Mouse (Mus musculus): ENCODE measurements at regions not wholly inside any gene's neighbourhood (a gene's known extent, or its start where the extent isn't known, plus 50 kb on each side); places are given as distances from the start of the nearest gene placed in this dataset.

DNA sequence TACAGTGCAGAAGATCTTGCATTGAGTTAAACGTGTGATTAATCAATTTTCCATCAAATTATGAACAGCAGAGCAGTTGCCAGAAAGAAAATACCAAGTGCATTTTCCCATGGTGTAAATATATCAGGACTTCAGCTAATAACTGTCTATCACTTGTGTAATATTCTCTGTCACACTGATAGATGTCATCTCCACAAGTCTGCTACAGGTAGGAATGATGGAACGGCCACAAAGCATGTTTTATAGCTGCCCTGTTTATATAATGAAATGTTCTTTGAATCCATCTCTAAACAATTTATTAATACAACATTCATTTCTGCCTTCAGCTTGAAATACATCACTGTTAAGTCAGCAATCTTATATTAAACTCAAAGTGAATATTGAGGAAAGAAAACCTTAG lies 272.9 kb upstream of the Zic4 start:
- Histone ChIP-seq H3K4me1 (ENCODE audit: control insufficient read depth, insufficient read depth, low read length) (no peaks in the 10 kb centered on the region), H3K79me2 (ENCODE audit: control insufficient read depth, insufficient read depth, low read length) (no peaks in the 10 kb centered on the region), H3K27ac (replicated peaks; ENCODE audit: insufficient read depth, low read depth, low read length) (no peak overlapping the region), H3K4me3 (ENCODE audit: insufficient read depth, low read depth, low read length) (no peak overlapping the region), H3K9ac (ENCODE audit: low read depth, low read length) (no peak overlapping the region), H3K36me3 (ENCODE audit: control insufficient read depth, insufficient read depth, low read length) (no peaks in the 10 kb centered on the region), H3K27me3 (ENCODE audit: control insufficient read depth, insufficient read depth, low read length) (no peaks in the 10 kb centered on the region)
- TF ChIP-seq POLR2A (IDR thresholded peaks at IDR 0.05; ENCODE audit: extremely low read depth, insufficient read depth, low read length): no peak
- no peak for TF ChIP-seq CTCF (IDR thresholded peaks at IDR 0.05; ENCODE audit: low read depth, low read length)
- WGBS: 38% methylated on average over 2 of the region's 2 CpGs
- no peak for DNase-seq (ENCODE audit: extremely low read depth, low read depth, low spot score)

GRCm38 (mm10) chr9:91091421-91092050 lies 270.7 kb upstream of the Zic4 start:
- H3K27ac ChIP-seq (replicated peaks; ENCODE audit: insufficient read depth, low read depth, low read length): no peak overlapping the region
- H3K36me3 ChIP-seq (ENCODE audit: control insufficient read depth, insufficient read depth, low read length): no peaks in the 10 kb centered on the region
- no peaks in the 10 kb centered on the region for H3K79me2 ChIP-seq (ENCODE audit: control insufficient read depth, insufficient read depth, low read length)
- no peak overlapping the region for H3K4me3 ChIP-seq (ENCODE audit: insufficient read depth, low read depth, low read length)
- no peak for DNase-seq (ENCODE audit: extremely low read depth, low read depth, low spot score)
- WGBS: 87% methylated on average over 1 of the region's 1 CpGs
- H3K27me3 ChIP-seq (ENCODE audit: control insufficient read depth, insufficient read depth, low read length): no peaks in the 10 kb centered on the region
- H3K4me1 ChIP-seq (ENCODE audit: control insufficient read depth, insufficient read depth, low read length): no peaks in the 10 kb centered on the region
- no peak for TF ChIP-seq POLR2A (IDR thresholded peaks at IDR 0.05; ENCODE audit: extremely low read depth, insufficient read depth, low read length)
- TF ChIP-seq CTCF (IDR thresholded peaks at IDR 0.05; ENCODE audit: low read depth, low read length): no peak
- H3K9ac ChIP-seq (ENCODE audit: low read depth, low read length): no peak overlapping the region

- no peaks in the 10 kb centered on the region for H3K4me1 ChIP-seq (ENCODE audit: control insufficient read depth, insufficient read depth, low read length)
- no peaks in the 10 kb centered on the region for H3K79me2 ChIP-seq (ENCODE audit: control insufficient read depth, insufficient read depth, low read length)
- DNase-seq (ENCODE audit: extremely low read depth, low read depth, low spot score): no peak
- no peak for TF ChIP-seq CTCF (IDR thresholded peaks at IDR 0.05; ENCODE audit: low read depth, low read length)
- no peak for TF ChIP-seq POLR2A (IDR thresholded peaks at IDR 0.05; ENCODE audit: extremely low read depth, insufficient read depth, low read length)
- no peaks in the 10 kb centered on the region for H3K36me3 ChIP-seq (ENCODE audit: control insufficient read depth, insufficient read depth, low read length)
- H3K27me3 ChIP-seq (ENCODE audit: control insufficient read depth, insufficient read depth, low read length): no peaks in the 10 kb centered on the region
- H3K27ac ChIP-seq (replicated peaks; ENCODE audit: insufficient read depth, low read depth, low read length): no peak overlapping the region
- WGBS: 48% methylated on average over 1 of the region's 1 CpGs
- no peak overlapping the region for H3K9ac ChIP-seq (ENCODE audit: low read depth, low read length)
- H3K4me3 ChIP-seq (ENCODE audit: insufficient read depth, low read depth, low read length): no peak overlapping the region
Measured at GRCm38 (mm10) chr9:91101614-91102407, 260.4 kb upstream of the Zic4 start.

DNA sequence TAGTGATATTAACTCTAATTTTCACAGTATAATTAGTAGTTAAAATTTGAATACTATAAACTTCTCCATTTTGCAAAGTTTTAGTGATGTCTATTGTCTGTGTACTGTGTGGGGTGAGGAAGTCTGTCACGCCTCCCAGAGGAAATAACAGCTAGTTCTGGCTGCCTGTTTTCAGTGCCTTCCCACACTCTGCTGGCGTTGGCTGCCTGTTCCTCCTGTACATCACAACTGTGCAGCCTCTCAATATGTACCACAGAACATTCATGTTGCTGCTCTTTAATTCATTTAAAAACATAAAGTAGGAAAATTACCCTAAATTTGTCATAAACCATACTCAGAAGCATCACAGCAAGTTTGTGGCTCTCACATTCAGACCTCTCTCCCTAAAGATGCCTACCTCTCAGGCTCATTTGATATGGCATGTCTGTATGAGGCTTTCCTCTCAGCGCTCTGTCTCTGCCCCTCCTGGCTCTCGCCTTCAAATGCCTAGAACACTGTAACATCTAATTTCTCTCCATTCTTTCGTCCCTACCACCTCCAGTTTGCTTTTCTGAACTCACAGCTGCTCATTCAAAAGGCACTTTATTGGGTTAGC lies 239.7 kb upstream of the Zic4 start:
- Histone ChIP-seq H3K36me3 (ENCODE audit: control insufficient read depth, insufficient read depth, low read length) (no peaks in the 10 kb centered on the region), H3K9ac (ENCODE audit: low read depth, low read length) (no peak overlapping the region), H3K4me1 (ENCODE audit: control insufficient read depth, insufficient read depth, low read length) (no peaks in the 10 kb centered on the region), H3K27me3 (ENCODE audit: control insufficient read depth, insufficient read depth, low read length) (no peaks in the 10 kb centered on the region), H3K79me2 (ENCODE audit: control insufficient read depth, insufficient read depth, low read length) (no peaks in the 10 kb centered on the region), H3K4me3 (ENCODE audit: insufficient read depth, low read depth, low read length) (no peak overlapping the region), H3K27ac (replicated peaks; ENCODE audit: insufficient read depth, low read depth, low read length) (no peak overlapping the region)
- no peak for TF ChIP-seq POLR2A (IDR thresholded peaks at IDR 0.05; ENCODE audit: extremely low read depth, insufficient read depth, low read length)
- no peak for TF ChIP-seq CTCF (IDR thresholded peaks at IDR 0.05; ENCODE audit: low read depth, low read length)
- DNase-seq (ENCODE audit: extremely low read depth, low read depth, low spot score): no peak
- WGBS: 68% methylated on average over 5 of the region's 5 CpGs

DNA sequence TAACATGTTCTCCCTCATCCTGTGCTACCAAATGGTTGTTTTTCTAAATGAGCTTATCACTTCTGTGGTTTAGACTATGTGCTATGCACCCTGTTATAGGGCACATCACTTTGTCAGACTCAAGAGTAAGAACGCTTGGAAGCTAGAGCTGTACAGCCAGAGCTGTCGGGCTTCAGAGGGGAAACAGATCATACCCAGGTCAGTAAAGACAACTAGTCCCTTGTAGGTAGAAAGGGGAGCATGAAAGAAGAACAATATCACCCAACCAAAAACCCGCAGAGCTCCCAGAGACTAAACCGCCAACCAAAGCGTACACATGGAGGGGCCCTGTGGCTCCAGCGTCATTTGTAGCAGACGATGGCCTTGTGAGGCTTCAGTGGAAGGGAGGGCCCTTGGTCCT lies 239.0 kb upstream of the Zic4 start:
- WGBS: 88% methylated on average over 7 of the region's 7 CpGs
- Histone ChIP-seq H3K27me3 (ENCODE audit: control insufficient read depth, insufficient read depth, low read length) (no peaks in the 10 kb centered on the region), H3K4me3 (ENCODE audit: insufficient read depth, low read depth, low read length) (no peak overlapping the region), H3K36me3 (ENCODE audit: control insufficient read depth, insufficient read depth, low read length) (no peaks in the 10 kb centered on the region), H3K27ac (replicated peaks; ENCODE audit: insufficient read depth, low read depth, low read length) (no peak overlapping the region), H3K4me1 (ENCODE audit: control insufficient read depth, insufficient read depth, low read length) (no peaks in the 10 kb centered on the region), H3K9ac (ENCODE audit: low read depth, low read length) (no peak overlapping the region), H3K79me2 (ENCODE audit: control insufficient read depth, insufficient read depth, low read length) (no peaks in the 10 kb centered on the region)
- DNase-seq (ENCODE audit: extremely low read depth, low read depth, low spot score): no peak
- TF ChIP-seq POLR2A (IDR thresholded peaks at IDR 0.05; ENCODE audit: extremely low read depth, insufficient read depth, low read length): no peak
- TF ChIP-seq CTCF (IDR thresholded peaks at IDR 0.05; ENCODE audit: low read depth, low read length): no peak
